Mouse (Mus musculus) small intestine, adult 2 months (tissue): ENCODE results near the gene Txndc12.

Source experiments
- CTCF ChIP-seq: fragments of 200-500 bp; IDR thresholded peaks from 2 replicates; pipeline ENCODE4 v1.5.1; 2012; ENCODE audit warnings: low read depth, mild to moderate bottlenecking, control low read depth, inconsistent platforms, low read length, moderate library complexity, mixed read lengths; ENCODE audit not compliant: insufficient replicate concordance, insufficient read length; ENCODE audit errors: extremely low read depth
- POLR2A ChIP-seq: fragments of 200-500 bp; IDR thresholded peaks from 2 replicates; pipeline ENCODE4 v1.6.1; 2012; ENCODE audit warnings: low read depth, mild to moderate bottlenecking, control low read depth, inconsistent platforms, low read length, moderate library complexity

DNA sequence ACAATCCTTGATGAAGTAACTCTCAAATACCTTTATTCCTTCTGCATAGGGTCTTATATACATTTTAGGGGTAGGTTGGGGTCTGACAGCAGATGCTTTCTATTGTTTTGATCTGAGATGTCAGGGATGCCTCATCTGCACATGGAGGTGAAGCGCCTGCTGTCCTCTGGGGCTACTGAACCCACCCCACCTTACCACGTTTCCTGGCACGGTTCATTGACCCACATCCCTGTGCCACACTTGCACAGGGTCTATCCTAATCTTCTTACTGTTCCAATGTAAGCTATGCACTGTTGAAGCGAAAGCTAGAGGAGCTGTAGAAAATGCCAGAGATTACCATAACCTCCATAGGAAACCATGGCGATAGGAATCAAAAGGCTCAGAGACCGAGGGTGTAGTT, 22.9 kb upstream of the Txndc12 start:
- TF ChIP-seq CTCF (no peak), POLR2A (no peak)
